Mouse (Mus musculus): Measurements from ENCODE around the gene Tmem262.

Tmem262 gene

GRCm38 (mm10) chr19:6097847-6098246 is 18.0 kb downstream of the Tmem262 start:
- DNase-seq (ENCODE audit: extremely low read depth, low read depth, low spot score) = no peak

GRCm38 (mm10) chr19:6101186-6101585 is 21.4 kb downstream of the Tmem262 start:
- DNase-seq (ENCODE audit: extremely low read depth, low read depth, low spot score) = no peak

- no peak for DNase-seq (ENCODE audit: extremely low read depth, low read depth, low spot score)
Observed at GRCm38 (mm10) chr19:6102169-6102853, 22.5 kb downstream of the Tmem262 start.

GRCm38 (mm10) chr19:6104476-6104875 is 24.6 kb downstream of the Tmem262 start:
- no peak for DNase-seq (ENCODE audit: extremely low read depth, low read depth, low spot score)

- DNase-seq (ENCODE audit: extremely low read depth, low read depth, low spot score) = no peak
Observed at GRCm38 (mm10) chr19:6105586-6105985, 25.8 kb downstream of the Tmem262 start, which contains the start of gene Naaladl1. TSS of gene Naaladl1 (plus strand) at chr19:6105782.

- DNase-seq (ENCODE audit: extremely low read depth, low read depth, low spot score) = no peak
Observed at GRCm38 (mm10) chr19:6113116-6113515, 33.3 kb downstream of the Tmem262 start.

- no peak for DNase-seq (ENCODE audit: extremely low read depth, low read depth, low spot score)
Observed at GRCm38 (mm10) chr19:6116113-6116850, 36.4 kb downstream of the Tmem262 start.

GRCm38 (mm10) chr19:6117346-6117985 is 37.6 kb downstream of the Tmem262 start:
- no peak for DNase-seq (ENCODE audit: extremely low read depth, low read depth, low spot score)

GRCm38 (mm10) chr19:6117986-6118676 is 38.3 kb downstream of the Tmem262 start, which contains the start of gene Sac3d1:
TSS of gene Sac3d1 (minus strand) at chr19:6118650.
- peak; percentile 58 for DNase-seq (ENCODE audit: extremely low read depth, low read depth, low spot score)

- no peak for DNase-seq (ENCODE audit: extremely low read depth, low read depth, low spot score)
Observed at GRCm38 (mm10) chr19:6118677-6119185, 38.9 kb downstream of the Tmem262 start.

GRCm38 (mm10) chr19:6121761-6122160 is 41.9 kb downstream of the Tmem262 start:
- DNase-seq (ENCODE audit: extremely low read depth, low read depth, low spot score) = no peak

- DNase-seq (ENCODE audit: extremely low read depth, low read depth, low spot score) = no peak
Observed at GRCm38 (mm10) chr19:6123330-6123729, 43.5 kb downstream of the Tmem262 start.

- DNase-seq (ENCODE audit: extremely low read depth, low read depth, low spot score) = no peak
Observed at GRCm38 (mm10) chr19:6124898-6125297, 45.1 kb downstream of the Tmem262 start.

GRCm38 (mm10) chr19:6126289-6126688 is 46.5 kb downstream of the Tmem262 start:
- DNase-seq (ENCODE audit: extremely low read depth, low read depth, low spot score) = no peak

GRCm38 (mm10) chr19:6126789-6127580 is 47.2 kb downstream of the Tmem262 start:
- no peak for DNase-seq (ENCODE audit: extremely low read depth, low read depth, low spot score)

- DNase-seq (ENCODE audit: extremely low read depth, low read depth, low spot score) = peak; percentile 88
Observed at GRCm38 (mm10) chr19:6127760-6128341, 48.0 kb downstream of the Tmem262 start, which contains the start of gene Snx15. TSS of gene Snx15 (minus strand) at chr19:6128304.
